Mouse (Mus musculus): ENCODE data around the gene Amn.

GRCm38 (mm10) chr12:111267673-111268325 lies 3.1 kb upstream of the Amn start:
- TF ChIP-seq CTCF (IDR thresholded peaks at IDR 0.05; ENCODE audit: extremely low read depth, insufficient read depth, low read length) (no peak), POLR2A (IDR thresholded peaks at IDR 0.05; ENCODE audit: extremely low read depth, insufficient read depth, low read length) (no peak)

Measured in cortical plate, adult 2 months (tissue).